Mouse (Mus musculus) neutrophil, adult 65 days (primary cell): ENCODE measurements around the gene Slc9a9. TPM values are rescaled to one million over a fixed set of nuclear protein-coding genes. Genes with fewer than 3 reads are reported as not detected.

ENCODE experiments used
- total RNA-seq: library from RNA; stranded (reverse); gene quantifications from 2 replicates; pipeline ENCODE4 v1.2.4, GENCODE M21; 2023

Slc9a9 gene
- total RNA-seq, result 31.6 and 56.8 TPM in 2 replicates

GRCm38 (mm10) chr9:94669791-94670577 is at the start of gene Slc9a9:
TSS of gene Slc9a9 (plus strand) at chr9:94669909.

Other genes starting within 250 kb of the Slc9a9 start
- 3.5 and 4.4 TPM in 2 replicates for gene 1190002N15Rik, start 131.8 kb upstream of the Slc9a9 start, total RNA-seq